Mouse (Mus musculus) cerebellum, adult 11-12 months (tissue): ENCODE measurements around the gene Mamdc2.
A peak's percentile ranks its signal among the peaks of the same experiment; 100 is the strongest.

Experiments used
- DNase-seq: peaks from one replicate; pipeline ENCODE4 v3.0.0; 2022

Mamdc2 gene

GRCm38 (mm10) chr19:23353161-23353560 is 95.1 kb downstream of the Mamdc2 start:
- no peak for DNase-seq

- DNase-seq = no peak
Measured at GRCm38 (mm10) chr19:23351808-23352491, 96.3 kb downstream of the Mamdc2 start.

GRCm38 (mm10) chr19:23349930-23350329 is 98.3 kb downstream of the Mamdc2 start:
- DNase-seq = no peak

- no peak for DNase-seq
Measured at GRCm38 (mm10) chr19:23342782-23343181, 105.5 kb downstream of the Mamdc2 start.

GRCm38 (mm10) chr19:23332883-23333282 is 115.4 kb downstream of the Mamdc2 start:
- DNase-seq = no peak

- DNase-seq = no peak
Measured at GRCm38 (mm10) chr19:23330842-23331241, 117.4 kb downstream of the Mamdc2 start.

- no peak for DNase-seq
Measured at GRCm38 (mm10) chr19:23329346-23329745, 118.9 kb downstream of the Mamdc2 start.

- no peak for DNase-seq
Measured at GRCm38 (mm10) chr19:23327056-23327640, 121.1 kb downstream of the Mamdc2 start.

- DNase-seq = no peak
Measured at GRCm38 (mm10) chr19:23323107-23323506, 125.1 kb downstream of the Mamdc2 start.

GRCm38 (mm10) chr19:23317989-23318358 is 130.3 kb downstream of the Mamdc2 start:
- no peak for DNase-seq

GRCm38 (mm10) chr19:23317295-23317988 is 130.8 kb downstream of the Mamdc2 start:
- peak; percentile 18 for DNase-seq

- no peak for DNase-seq
Measured at GRCm38 (mm10) chr19:23316851-23317250, 131.4 kb downstream of the Mamdc2 start.

- DNase-seq = no peak
Measured at GRCm38 (mm10) chr19:23309979-23310378, 138.3 kb downstream of the Mamdc2 start.

- peak; percentile 74 for DNase-seq
Measured at GRCm38 (mm10) chr19:23306671-23307070, 141.6 kb downstream of the Mamdc2 start.

GRCm38 (mm10) chr19:23299987-23300386 is 148.3 kb downstream of the Mamdc2 start:
- no peak for DNase-seq

- DNase-seq = no peak
Measured at GRCm38 (mm10) chr19:23298917-23299316, 149.3 kb downstream of the Mamdc2 start.

- no peak for DNase-seq
Measured at GRCm38 (mm10) chr19:23297191-23297590, 151.1 kb downstream of the Mamdc2 start.

GRCm38 (mm10) chr19:23289251-23289650 is 159.0 kb downstream of the Mamdc2 start:
- DNase-seq = no peak

- DNase-seq = no peak
Measured at GRCm38 (mm10) chr19:23281911-23282660, 166.2 kb downstream of the Mamdc2 start.

GRCm38 (mm10) chr19:23274054-23274724 is 174.1 kb downstream of the Mamdc2 start:
- no peak for DNase-seq

GRCm38 (mm10) chr19:23273355-23274053 is 174.7 kb downstream of the Mamdc2 start, which contains the start of gene Smc5:
Gene Smc5, minus strand, starts transcription at chr19:23273897.
- DNase-seq = peak; percentile 88

GRCm38 (mm10) chr19:23256771-23257170 is 191.5 kb downstream of the Mamdc2 start:
- peak; percentile 36 for DNase-seq
